Mouse (Mus musculus): ENCODE measurements around the gene Klk1b3. TPM values are rescaled to one million over a fixed set of nuclear protein-coding genes. Genes with fewer than 3 reads are reported as not detected.
A peak's percentile ranks its signal among the peaks of the same experiment; 100 is the strongest.
"Not testable (repeated sequence)": the region's sequence is repeated elsewhere in the genome, so short reads cannot be mapped to it uniquely, and the experiment has no call there.

The Klk1b3 gene
- polyA plus RNA-seq, 1 experiment from 2014 or later, result not detected

- no peak overlapping the region for H3K4me3 ChIP-seq
- WGBS, result 50% methylated on average over 2 of the region's 2 CpGs
- no peaks in the 10 kb centered on the region for H3K27me3 ChIP-seq
- H3K9me3 ChIP-seq, result no peaks in the 10 kb centered on the region
- no peak overlapping the region for H3K9ac ChIP-seq
- H3K27ac ChIP-seq, result no peak overlapping the region
- H3K36me3 ChIP-seq, result no peaks in the 10 kb centered on the region
- no peak for ATAC-seq (ENCODE audit: low FRiP score, low read depth)
- H3K4me1 ChIP-seq, result no peaks in the 10 kb centered on the region
- no peak overlapping the region for H3K4me2 ChIP-seq (replicated peaks)
Observed at GRCm38 (mm10) chr7:44239913-44240312, 41.9 kb downstream of the Klk1b3 start.

- ATAC-seq (ENCODE audit: low FRiP score, low read depth), result no peak
- no peaks in the 10 kb centered on the region for H3K27me3 ChIP-seq
- H3K4me3 ChIP-seq, result no peak overlapping the region
- H3K27ac ChIP-seq, result no peak overlapping the region
- H3K9me3 ChIP-seq, result no peaks in the 10 kb centered on the region
- no peaks in the 10 kb centered on the region for H3K36me3 ChIP-seq
- H3K9ac ChIP-seq, result no peak overlapping the region; the same call in 1 of the 2 replicates
- H3K4me1 ChIP-seq, result peaks cover 7% of the 10 kb centered on the region
- no peak overlapping the region for H3K4me2 ChIP-seq (replicated peaks)
- WGBS, result 55% methylated on average over 1 of the region's 1 CpGs
Observed at GRCm38 (mm10) chr7:44240712-44241111, 42.7 kb downstream of the Klk1b3 start.

- no peaks in the 10 kb centered on the region for H3K9me3 ChIP-seq
- no peak for ATAC-seq (ENCODE audit: low FRiP score, low read depth)
- H3K27ac ChIP-seq, result no peak overlapping the region
- H3K4me3 ChIP-seq, result no peak overlapping the region
- no peaks in the 10 kb centered on the region for H3K27me3 ChIP-seq
- WGBS, result 66% methylated on average over 2 of the region's 2 CpGs
- peaks cover 7% of the 10 kb centered on the region for H3K4me1 ChIP-seq
- H3K36me3 ChIP-seq, result no peaks in the 10 kb centered on the region
- no peak overlapping the region for H3K9ac ChIP-seq
- no peak overlapping the region for H3K4me2 ChIP-seq (replicated peaks)
Observed at GRCm38 (mm10) chr7:44241163-44241562, 43.2 kb downstream of the Klk1b3 start.

GRCm38 (mm10) chr7:44244080-44244479 is 46.1 kb downstream of the Klk1b3 start:
- H3K36me3 ChIP-seq, result peaks cover 12% of the 10 kb centered on the region
- no peak overlapping the region for H3K4me2 ChIP-seq (replicated peaks)
- H3K27me3 ChIP-seq, result no peaks in the 10 kb centered on the region
- peaks cover 24% of the 10 kb centered on the region for H3K4me1 ChIP-seq
- no peak for ATAC-seq (ENCODE audit: low FRiP score, low read depth)
- H3K4me3 ChIP-seq, result no peak overlapping the region
- 37% methylated on average over 1 of the region's 1 CpGs for WGBS
- no peaks in the 10 kb centered on the region for H3K9me3 ChIP-seq
- no peak overlapping the region for H3K9ac ChIP-seq
- no peak overlapping the region for H3K27ac ChIP-seq

GRCm38 (mm10) chr7:44246055-44246983 is 48.3 kb downstream of the Klk1b3 start, which contains the start of the genes 1700028J19Rik and 2410002F23Rik:
Gene 1700028J19Rik (minus strand): TSS chr7:44246695.
Gene 2410002F23Rik (plus strand): TSS chr7:44246722.
- Histone ChIP-seq H3K27ac (peak within 1 kb of the TSS; percentile 96), H3K9me3 (no peaks in the 10 kb centered on the region), H3K36me3 (peaks cover 35% of the 10 kb centered on the region), H3K4me1 (peaks cover 33% of the 10 kb centered on the region), H3K9ac (peak within 1 kb of the TSS; percentile 95), H3K4me2 (replicated peaks) (peak within 1 kb of the TSS; percentile 74), H3K4me3 (peak within 1 kb of the TSS; percentile 76), H3K27me3 (no peaks in the 10 kb centered on the region)
- under 1% methylated on average over 62 of the region's 62 CpGs for WGBS
- ATAC-seq (ENCODE audit: low FRiP score, low read depth), result peak; percentile 89

GRCm38 (mm10) chr7:44246984-44247470 is 49.0 kb downstream of the Klk1b3 start:
- Histone ChIP-seq H3K36me3 (peaks cover 40% of the 10 kb centered on the region), H3K27me3 (no peaks in the 10 kb centered on the region), H3K27ac (peak overlapping the region; percentile 96), H3K4me2 (replicated peaks) (peak overlapping the region; percentile 74), H3K9ac (peak overlapping the region; percentile 95), H3K9me3 (no peaks in the 10 kb centered on the region), H3K4me3 (peak overlapping the region; percentile 76), H3K4me1 (peaks cover 33% of the 10 kb centered on the region)
- WGBS, result 0% methylated on average over 23 of the region's 23 CpGs
- peak; percentile 5; the same call in 1 of the 2 replicates for ATAC-seq (ENCODE audit: low FRiP score, low read depth)

- no peaks in the 10 kb centered on the region for H3K9me3 ChIP-seq
- no peak for ATAC-seq (ENCODE audit: low FRiP score, low read depth)
- 91% methylated on average over 2 of the region's 2 CpGs for WGBS
- H3K9ac ChIP-seq, result peak overlapping the region; percentile 95; the same call in 1 of the 2 replicates
- H3K36me3 ChIP-seq, result peaks cover 49% of the 10 kb centered on the region
- peak overlapping the region; percentile 74 for H3K4me2 ChIP-seq (replicated peaks)
- peaks cover 33% of the 10 kb centered on the region for H3K4me1 ChIP-seq
- no peaks in the 10 kb centered on the region for H3K27me3 ChIP-seq
- H3K27ac ChIP-seq, result no peak overlapping the region
- H3K4me3 ChIP-seq, result peak overlapping the region; percentile 76
Observed at GRCm38 (mm10) chr7:44247971-44248370, 50.0 kb downstream of the Klk1b3 start.

GRCm38 (mm10) chr7:44249248-44249647 is 51.3 kb downstream of the Klk1b3 start:
- Histone ChIP-seq H3K27ac (no peak overlapping the region), H3K4me1 (peaks cover 33% of the 10 kb centered on the region), H3K27me3 (no peaks in the 10 kb centered on the region), H3K9ac (no peak overlapping the region), H3K36me3 (peaks cover 60% of the 10 kb centered on the region), H3K9me3 (no peaks in the 10 kb centered on the region), H3K4me2 (replicated peaks) (no peak overlapping the region), H3K4me3 (no peak overlapping the region)
- 91% methylated on average over 4 of the region's 4 CpGs for WGBS
- ATAC-seq (ENCODE audit: low FRiP score, low read depth), result no peak

GRCm38 (mm10) chr7:44250732-44251275 is 52.8 kb downstream of the Klk1b3 start:
- not testable (repeated sequence) for ATAC-seq (ENCODE audit: low FRiP score, low read depth); H3K27me3 ChIP-seq; H3K27ac ChIP-seq; H3K9ac ChIP-seq; H3K4me2 ChIP-seq (replicated peaks); H3K4me3 ChIP-seq; H3K9me3 ChIP-seq
- WGBS, result 87% methylated on average over 17 of the region's 17 CpGs
- H3K4me1 ChIP-seq, result peaks cover 26% of the 10 kb centered on the region
- peaks cover 69% of the 10 kb centered on the region for H3K36me3 ChIP-seq

Other genes starting within 250 kb of the Klk1b3 start
- not detected in 2 replicates for gene Klk1b8, start 247.5 kb upstream of the Klk1b3 start, polyA plus RNA-seq (2015; fragmentation: Nextera tagmentation; extraction: Ambion mirVana)
- not detected in 2 replicates for gene Klk1b1, start 231.4 kb upstream of the Klk1b3 start, polyA plus RNA-seq (2015; fragmentation: Nextera tagmentation; extraction: Ambion mirVana)
- gene Klk1b9, start 222.1 kb upstream of the Klk1b3 start, polyA plus RNA-seq (2015; fragmentation: Nextera tagmentation; extraction: Ambion mirVana), result not detected in 2 replicates
- not detected in 2 replicates for gene Klk1b11, start 202.3 kb upstream of the Klk1b3 start, polyA plus RNA-seq (2015; fragmentation: Nextera tagmentation; extraction: Ambion mirVana)
- not detected in 2 replicates for gene Klk1b26, start 186.0 kb upstream of the Klk1b3 start, polyA plus RNA-seq (2015; fragmentation: Nextera tagmentation; extraction: Ambion mirVana)
- gene Klk1b27, start 145.9 kb upstream of the Klk1b3 start, polyA plus RNA-seq (2015; fragmentation: Nextera tagmentation; extraction: Ambion mirVana), result not detected in 2 replicates
- not detected in 2 replicates for gene Klk1b21, start 95.9 kb upstream of the Klk1b3 start, polyA plus RNA-seq (2015; fragmentation: Nextera tagmentation; extraction: Ambion mirVana)
- gene Klk1b22, start 85.5 kb upstream of the Klk1b3 start, polyA plus RNA-seq (2015; fragmentation: Nextera tagmentation; extraction: Ambion mirVana), result not detected in 2 replicates
- gene Klk1b16, start 61.4 kb upstream of the Klk1b3 start, polyA plus RNA-seq (2015; fragmentation: Nextera tagmentation; extraction: Ambion mirVana), result not detected in 2 replicates
- gene Klk1b24, start 10.0 kb upstream of the Klk1b3 start, polyA plus RNA-seq (2015; fragmentation: Nextera tagmentation; extraction: Ambion mirVana), result not detected in 2 replicates
- not detected in 2 replicates for gene Klk1b4, start 9.2 kb downstream of the Klk1b3 start, polyA plus RNA-seq (2015; fragmentation: Nextera tagmentation; extraction: Ambion mirVana)
- gene Klk1b5, start 17.8 kb downstream of the Klk1b3 start, polyA plus RNA-seq (2015; fragmentation: Nextera tagmentation; extraction: Ambion mirVana), result not detected in 2 replicates
- not detected in 2 replicates for gene Klk1, start 27.2 kb downstream of the Klk1b3 start, polyA plus RNA-seq (2015; fragmentation: Nextera tagmentation; extraction: Ambion mirVana)
- gene Gm36864, start 38.0 kb downstream of the Klk1b3 start, polyA plus RNA-seq (2015; fragmentation: Nextera tagmentation; extraction: Ambion mirVana), result 0.17 TPM in 1 of 2 replicates, not detected in the other
- gene 1700028J19Rik, start 48.5 kb downstream of the Klk1b3 start, polyA plus RNA-seq (2015; fragmentation: Nextera tagmentation; extraction: Ambion mirVana), result 0.78 and 0.94 TPM in 2 replicates
- gene 2410002F23Rik, start 48.5 kb downstream of the Klk1b3 start, polyA plus RNA-seq (2015; fragmentation: Nextera tagmentation; extraction: Ambion mirVana), result 222 and 224 TPM in 2 replicates
- gene Acp4, start 59.2 kb downstream of the Klk1b3 start, polyA plus RNA-seq (2015; fragmentation: Nextera tagmentation; extraction: Ambion mirVana), result 0.14 TPM in 1 of 2 replicates, not detected in the other
- gene Gm15517, start 63.3 kb downstream of the Klk1b3 start, polyA plus RNA-seq (2015; fragmentation: Nextera tagmentation; extraction: Ambion mirVana), result 1.2 TPM in 1 of 2 replicates, not detected in the other
- gene Clec11a, start 108.7 kb downstream of the Klk1b3 start, polyA plus RNA-seq (2015; fragmentation: Nextera tagmentation; extraction: Ambion mirVana), result 5.6 and 6.3 TPM in 2 replicates
- gene Shank1, start 112.1 kb downstream of the Klk1b3 start, polyA plus RNA-seq (2015; fragmentation: Nextera tagmentation; extraction: Ambion mirVana), result 3.1 and 3.3 TPM in 2 replicates
- gene Syt3, start 185.9 kb downstream of the Klk1b3 start, polyA plus RNA-seq (2015; fragmentation: Nextera tagmentation; extraction: Ambion mirVana), result 3.5 and 4.0 TPM in 2 replicates
- 1.1 TPM in 2 replicates for gene 1700008O03Rik, start 187.6 kb downstream of the Klk1b3 start, polyA plus RNA-seq (2015; fragmentation: Nextera tagmentation; extraction: Ambion mirVana)
- gene Lrrc4b, start 230.8 kb downstream of the Klk1b3 start, polyA plus RNA-seq (2015; fragmentation: Nextera tagmentation; extraction: Ambion mirVana), result 1.00 and 1.2 TPM in 2 replicates

Data from limb, embryonic 13.5 days (tissue).